Mouse (Mus musculus): ENCODE results near the gene Upk3bl.
"Not testable (repeated sequence)": the region's sequence is repeated elsewhere in the genome, so short reads cannot be mapped to it uniquely, and the experiment has no call there.

Gene Upk3bl

GRCm38 (mm10) chr5:136084891-136085651, 30.8 kb downstream of the Upk3bl start:
- DNase-seq (ENCODE audit: low read depth), result no peak

DNA sequence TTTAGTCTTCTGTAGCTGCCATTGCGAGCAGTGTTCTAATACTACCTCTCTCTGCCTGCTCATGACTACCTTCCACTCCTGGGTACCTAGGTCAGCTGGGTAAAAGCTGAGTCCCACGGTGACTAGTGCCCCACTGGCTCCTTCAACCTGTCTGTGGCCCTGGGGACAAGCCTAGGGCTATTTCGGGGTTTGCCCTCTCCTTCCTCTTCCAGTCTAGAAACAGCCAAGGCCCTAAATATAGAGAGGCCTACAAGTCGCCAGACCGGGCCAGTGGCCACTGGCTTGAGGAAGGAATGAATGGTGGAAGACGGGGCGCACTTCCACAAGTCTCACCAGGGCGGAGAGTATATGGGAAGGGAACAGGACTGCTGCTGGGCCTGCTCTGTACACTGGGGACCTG, 32.0 kb downstream of the Upk3bl start:
- no peak for DNase-seq (ENCODE audit: low read depth)

GRCm38 (mm10) chr5:136088821-136089575, 34.7 kb downstream of the Upk3bl start:
- DNase-seq (ENCODE audit: low read depth), result no peak

GRCm38 (mm10) chr5:136091927-136092326, 37.6 kb downstream of the Upk3bl start:
- no peak for DNase-seq (ENCODE audit: low read depth)

DNA sequence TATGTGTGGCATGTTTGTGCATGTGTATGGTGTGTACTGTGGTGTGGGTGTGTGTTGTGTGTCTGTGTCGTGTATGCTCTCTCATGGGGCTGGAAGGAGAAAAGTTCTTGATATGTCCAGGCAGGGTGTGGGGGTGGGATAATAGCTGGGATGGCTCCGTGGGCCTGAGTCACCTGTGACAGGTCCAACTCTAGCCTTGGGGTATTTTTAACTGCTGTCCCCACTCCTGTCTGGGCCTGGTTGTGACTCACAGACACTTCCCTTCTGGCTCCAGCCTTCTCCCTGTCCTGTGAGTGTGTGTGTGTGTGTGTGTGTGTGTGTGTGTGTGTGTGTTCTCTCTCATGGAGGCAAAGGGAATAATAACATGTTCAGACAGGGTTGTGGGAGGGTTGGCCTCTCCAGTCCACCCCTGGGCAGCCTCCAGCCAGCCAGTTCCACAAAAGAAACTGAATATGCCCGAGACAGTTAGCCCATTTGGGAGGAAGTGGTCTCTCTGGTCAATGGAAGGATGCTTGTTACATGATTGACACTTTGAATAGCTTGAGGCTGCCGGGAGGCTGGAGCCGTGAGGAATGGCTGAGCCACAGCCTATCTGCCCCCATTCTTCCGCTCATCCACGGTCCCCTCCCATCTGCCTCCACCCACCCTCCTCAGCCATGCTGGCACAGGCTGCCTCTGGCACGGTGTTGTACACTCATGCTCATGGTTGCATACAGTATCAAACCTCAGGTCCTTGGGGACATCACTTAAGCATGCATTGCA, 40.1 kb downstream of the Upk3bl start:
- no peak for DNase-seq (ENCODE audit: low read depth)

GRCm38 (mm10) chr5:136095089-136095488, 40.8 kb downstream of the Upk3bl start:
- DNase-seq (ENCODE audit: low read depth), result no peak

GRCm38 (mm10) chr5:136098536-136098935, 44.2 kb downstream of the Upk3bl start:
- no peak for DNase-seq (ENCODE audit: low read depth)

DNA sequence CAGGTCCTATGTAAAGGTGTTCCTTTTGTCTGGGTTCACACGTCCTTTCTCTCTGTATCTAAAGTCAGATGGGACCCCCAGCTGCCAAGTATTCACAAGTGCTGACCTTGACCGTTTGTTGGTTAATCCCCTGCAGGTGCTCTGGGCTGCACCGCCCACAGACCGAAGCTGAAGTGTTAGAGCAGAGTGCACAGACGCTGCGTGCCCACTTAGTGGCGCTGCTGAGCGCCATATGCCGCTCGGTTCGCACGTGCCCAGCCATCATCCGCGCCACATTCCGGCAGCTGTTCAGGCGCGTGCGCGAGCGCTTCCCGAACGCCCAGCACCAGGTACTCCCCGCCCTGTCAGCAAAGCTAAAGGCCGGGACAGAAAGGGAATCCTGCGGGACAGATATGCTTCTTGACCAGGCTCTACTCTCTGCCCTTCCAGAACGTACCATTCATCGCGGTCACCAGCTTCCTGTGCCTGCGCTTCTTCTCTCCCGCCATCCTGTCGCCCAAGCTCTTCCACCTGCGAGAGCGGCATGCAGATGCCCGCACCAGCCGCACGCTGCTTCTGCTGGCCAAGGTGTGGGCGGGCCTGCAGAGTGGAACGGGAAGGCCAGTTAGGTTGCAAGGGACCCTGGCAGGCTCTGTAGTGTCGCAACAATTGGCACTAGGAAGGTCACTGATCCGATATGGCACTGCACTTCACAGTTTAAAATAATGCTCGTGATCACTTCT, 48.0 kb downstream of the Upk3bl start:
- no peak for DNase-seq (ENCODE audit: low read depth)

GRCm38 (mm10) chr5:136104511-136104910, 50.2 kb downstream of the Upk3bl start:
- no peak for DNase-seq (ENCODE audit: low read depth)

DNA sequence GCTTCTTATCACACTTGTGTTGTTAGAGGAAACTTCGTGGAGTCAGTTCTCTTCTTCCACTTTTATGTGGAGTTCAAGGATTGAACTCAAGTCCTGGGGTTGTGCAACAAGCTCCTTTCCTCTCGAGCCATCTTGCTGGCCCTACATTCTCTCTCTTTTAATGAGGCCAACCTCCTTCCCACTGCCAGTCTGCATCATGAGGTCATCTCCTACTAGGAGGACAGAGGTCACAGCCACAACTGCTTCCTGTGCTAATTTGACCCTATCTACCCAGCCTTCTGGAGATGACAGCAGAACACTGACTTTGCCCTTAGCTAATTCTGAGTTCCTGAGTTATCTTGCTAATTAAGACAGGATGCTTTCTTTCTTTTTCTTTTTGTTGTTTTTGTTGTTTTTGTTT, 54.2 kb downstream of the Upk3bl start:
- DNase-seq (ENCODE audit: low read depth), result no peak

DNA sequence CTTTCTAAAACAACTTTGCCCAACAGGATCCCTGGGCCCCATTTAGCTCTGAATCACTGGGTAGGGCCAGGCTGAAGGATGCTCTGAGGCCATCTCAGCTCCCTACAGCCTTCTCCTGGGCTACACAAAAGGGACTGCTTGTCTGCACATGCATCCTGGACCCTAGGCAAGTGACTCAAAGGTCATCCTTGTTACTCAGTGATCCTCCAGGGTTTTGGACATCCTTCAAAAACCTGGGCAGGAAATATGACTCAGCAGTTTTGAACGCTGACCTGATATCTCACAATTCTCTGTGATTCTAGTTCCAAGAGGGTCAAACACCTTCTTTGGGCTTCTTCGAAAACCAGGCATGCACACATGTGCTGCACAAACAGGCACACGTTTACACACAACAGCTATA, 54.8 kb downstream of the Upk3bl start:
- DNase-seq (ENCODE audit: low read depth), result no peak

DNA sequence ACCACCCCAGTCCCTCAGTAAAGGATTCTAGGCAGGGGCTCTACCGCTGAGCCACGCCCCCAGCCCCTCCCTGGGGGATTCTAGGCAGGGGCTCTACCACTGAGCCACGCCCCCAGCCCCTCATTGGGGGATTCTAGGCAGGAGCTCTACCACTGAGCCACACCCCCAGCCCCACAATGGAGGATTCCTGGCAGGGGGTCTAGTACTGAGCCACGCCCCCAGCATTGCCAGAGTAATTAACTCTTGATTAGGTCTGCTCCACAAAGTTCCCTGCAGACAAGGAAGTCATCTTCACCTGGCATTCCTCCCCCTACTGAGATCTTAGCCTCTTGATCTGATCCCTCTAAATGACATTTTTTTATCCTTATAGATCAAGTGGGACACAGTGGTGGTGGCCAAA, 59.3 kb downstream of the Upk3bl start:
- DNase-seq (ENCODE audit: low read depth), result not testable (repeated sequence)

Measured in c-Kit-positive CD71-negative TER-119-negative erythroid progenitor cells, embryonic 14.5 days (primary cell).